Mouse (Mus musculus): ENCODE results near the gene Zfp943. TPM values are rescaled to one million over a fixed set of nuclear protein-coding genes. Genes with fewer than 3 reads are reported as not detected.

Zfp943 gene
- polyA plus RNA-seq (2017; shearing (Covaris generic)): 25.9 TPM

GRCm38 (mm10) chr17:21962107-21962907, at the start of gene Zfp943, which contains the start of gene Zfp942:
TSS of gene Zfp943 (plus strand) at chr17:21962552.
TSS of gene Zfp942 (minus strand) at chr17:21962464.

Other genes with a start within 250 kb of the Zfp943 start
- gene Zfp229, start 231.8 kb upstream of the Zfp943 start, polyA plus RNA-seq (2017; shearing (Covaris generic)): 1.4 TPM
- gene Zfp820, start 116.8 kb upstream of the Zfp943 start, polyA plus RNA-seq (2017; shearing (Covaris generic)): 0.89 TPM
- 19.8 TPM for gene Zfp995, start 52.6 kb upstream of the Zfp943 start, polyA plus RNA-seq (2017; shearing (Covaris generic))
- 40.3 TPM for gene Zfp942, start 88 bp upstream of the Zfp943 start, polyA plus RNA-seq (2017; shearing (Covaris generic))
- gene Zfp947, start 203.6 kb downstream of the Zfp943 start, polyA plus RNA-seq (2017; shearing (Covaris generic)): 2.8 TPM

Data from inflammation-experienced regulatory T-cells, adult 16 weeks (primary cell).